Mouse (Mus musculus): ENCODE measurements around the gene Med16. TPM values are rescaled to one million over a fixed set of nuclear protein-coding genes. Genes with fewer than 3 reads are reported as not detected.

Gene Med16
- polyA plus RNA-seq, 1 experiment: 31.7 TPM

- no peak for DNase-seq (ENCODE audit: low spot score)
These were observed 8.9 kb upstream of the Med16 start for GRCm38 (mm10) chr10:79917532-79918100.

DNA sequence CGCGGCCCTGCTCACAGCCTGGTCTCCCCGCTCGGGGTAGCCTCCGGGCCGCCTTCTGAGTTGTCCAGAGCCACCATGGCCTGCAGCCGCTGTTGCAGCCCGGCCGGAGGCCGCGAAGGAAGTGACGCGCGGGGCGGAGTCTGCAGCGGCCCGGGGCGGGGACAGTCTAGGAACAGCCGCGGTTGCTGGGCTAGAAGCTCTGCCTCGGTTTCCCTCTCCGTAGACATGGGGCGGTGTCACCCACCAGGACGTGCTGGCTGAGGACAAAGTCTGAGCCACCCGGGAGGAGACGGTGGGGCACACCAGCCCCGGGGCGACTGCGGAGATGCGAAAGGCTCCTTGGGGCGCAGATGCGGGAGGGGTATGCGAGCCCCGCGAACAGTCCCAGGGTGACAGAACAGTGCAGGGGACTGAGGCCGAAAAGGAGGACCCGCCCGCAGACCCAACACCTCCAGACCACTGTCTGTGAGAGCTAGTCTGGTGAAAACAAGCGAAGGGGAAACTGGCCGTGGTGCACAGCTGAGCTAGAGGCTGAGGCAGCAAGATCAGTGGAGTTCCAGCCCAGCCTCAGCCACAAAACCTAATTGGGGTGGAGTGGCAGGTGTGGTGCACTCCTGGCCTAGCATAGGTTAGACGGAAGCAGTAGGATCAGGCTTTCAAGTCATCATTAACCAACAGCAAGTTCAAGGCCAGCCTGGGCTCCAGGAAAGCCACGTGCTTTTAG lies 8.2 kb upstream of the Med16 start, which contains the start of gene Kiss1r:
Kiss1r (plus strand) TSS at position 164 of the 724 bp plus-strand sequence.
- peak; percentile 85 for DNase-seq (ENCODE audit: low spot score)

DNA sequence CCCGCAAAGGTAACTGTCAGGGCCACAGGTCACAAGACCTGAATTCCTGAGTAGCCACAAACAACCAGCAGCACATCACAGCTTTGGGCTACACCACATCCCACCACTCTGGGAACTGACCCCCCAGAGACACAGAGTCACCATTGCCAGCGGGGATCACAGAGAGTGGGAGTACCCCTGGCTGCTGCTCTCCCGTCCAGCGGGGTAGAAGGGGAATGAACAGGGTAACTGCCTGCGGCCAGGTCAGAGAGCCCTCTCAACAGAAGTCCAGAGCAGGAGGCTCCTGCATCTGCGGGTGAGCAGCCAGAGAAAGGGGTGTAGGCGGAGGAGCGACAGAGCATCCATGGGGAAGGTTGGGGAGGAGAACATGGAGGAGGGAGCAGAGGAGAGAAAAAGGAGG lies 7.4 kb upstream of the Med16 start:
- no peak for DNase-seq (ENCODE audit: low spot score)

GRCm38 (mm10) chr10:79914948-79915596 lies 6.3 kb upstream of the Med16 start:
- DNase-seq (ENCODE audit: low spot score): no peak

DNA sequence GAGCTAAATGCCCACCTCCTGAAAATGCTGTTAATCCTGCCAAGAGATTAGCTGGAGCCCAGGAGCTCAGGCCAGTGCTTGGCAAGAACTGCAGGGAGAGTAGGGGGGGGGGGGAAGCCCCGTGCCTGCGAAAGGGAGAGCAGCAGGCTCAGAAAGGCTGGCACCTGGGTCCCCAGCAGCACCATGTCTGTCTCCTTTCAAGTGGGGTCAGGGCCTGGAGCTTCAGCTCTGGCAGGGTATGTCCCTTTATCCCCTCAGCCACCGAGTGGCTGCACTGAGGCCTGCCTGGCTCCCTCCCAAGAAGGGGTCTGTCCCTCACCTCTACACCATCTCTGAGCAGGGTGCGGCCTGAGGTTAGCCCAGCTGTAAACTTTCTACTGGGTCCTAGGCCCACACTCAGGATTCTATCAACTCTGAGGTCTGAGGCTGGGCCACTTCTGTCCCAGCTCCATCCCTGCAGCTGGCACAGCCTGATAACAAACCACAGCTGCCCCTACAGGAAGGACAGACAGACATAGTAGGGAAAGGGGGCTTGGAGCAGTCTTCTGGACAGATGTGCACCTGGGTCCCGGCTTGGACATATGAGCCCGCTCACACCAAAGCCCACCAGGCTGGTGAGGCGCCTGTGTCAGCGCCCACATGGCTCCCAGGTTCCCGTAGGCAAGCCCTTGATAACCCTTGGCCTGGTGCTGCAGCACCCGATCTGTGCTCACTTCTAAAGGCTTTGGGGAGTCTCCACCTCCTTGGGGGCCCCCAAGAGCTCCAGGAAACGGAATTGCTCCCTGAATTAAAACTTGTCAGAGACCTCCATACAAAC lies 5.6 kb upstream of the Med16 start:
- DNase-seq (ENCODE audit: low spot score): no peak

DNA sequence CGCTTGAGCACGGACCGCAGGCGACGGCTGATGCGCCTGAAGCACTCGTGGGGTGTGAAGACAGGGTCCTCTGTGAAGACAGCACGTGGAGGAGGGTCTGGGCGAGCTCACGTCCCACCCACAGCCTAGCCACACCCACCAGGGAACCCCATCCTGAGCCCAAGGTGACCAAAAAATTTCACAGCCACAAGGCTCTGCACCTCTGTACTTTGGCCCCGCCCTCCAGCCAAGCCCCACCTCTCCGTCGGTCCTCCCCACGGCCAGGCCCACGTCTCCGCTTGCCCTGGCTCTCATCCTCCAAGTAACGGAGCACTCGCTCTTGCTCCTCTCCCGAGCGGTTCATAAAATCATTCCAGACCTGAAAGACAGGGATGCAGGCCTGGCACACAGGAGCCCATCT lies 3.7 kb upstream of the Med16 start:
- no peak for DNase-seq (ENCODE audit: low spot score)

- DNase-seq (ENCODE audit: low spot score): no peak
These were observed 1.8 kb upstream of the Med16 start, which contains the start of gene Gm26602 for GRCm38 (mm10) chr10:79910556-79910955. TSS of gene Gm26602 (plus strand) at chr10:79910856.

- no peak for DNase-seq (ENCODE audit: low spot score)
These were observed 584 bp upstream of the Med16 start for GRCm38 (mm10) chr10:79909092-79909922.

GRCm38 (mm10) chr10:79907415-79907814 lies 1.3 kb downstream of the Med16 start:
- DNase-seq (ENCODE audit: low spot score): no peak

GRCm38 (mm10) chr10:79906712-79907111 lies 2.0 kb downstream of the Med16 start:
- DNase-seq (ENCODE audit: low spot score): no peak

DNA sequence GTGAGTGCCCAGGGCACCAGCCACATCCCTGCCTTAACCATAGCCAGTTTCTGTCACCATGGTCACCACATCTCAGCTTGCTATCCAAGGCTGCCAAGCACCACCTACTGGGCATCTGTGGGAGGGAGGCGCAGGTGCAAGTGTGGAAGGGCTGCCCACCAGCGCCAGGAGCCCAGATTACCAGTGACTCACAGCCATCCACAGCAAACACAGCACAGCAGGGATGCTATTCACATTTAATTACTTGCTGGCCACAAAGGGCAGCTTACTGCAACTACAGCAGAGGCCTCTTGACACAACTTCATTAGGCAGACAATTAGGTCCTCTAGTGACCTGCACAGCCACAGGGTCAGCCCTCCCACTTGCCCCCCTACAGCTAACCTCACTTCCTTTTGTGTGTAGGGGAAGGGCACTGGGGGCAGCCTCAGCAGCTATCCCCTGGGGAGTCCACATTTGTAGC lies 7.7 kb downstream of the Med16 start:
- no peak for DNase-seq (ENCODE audit: low spot score)

DNA sequence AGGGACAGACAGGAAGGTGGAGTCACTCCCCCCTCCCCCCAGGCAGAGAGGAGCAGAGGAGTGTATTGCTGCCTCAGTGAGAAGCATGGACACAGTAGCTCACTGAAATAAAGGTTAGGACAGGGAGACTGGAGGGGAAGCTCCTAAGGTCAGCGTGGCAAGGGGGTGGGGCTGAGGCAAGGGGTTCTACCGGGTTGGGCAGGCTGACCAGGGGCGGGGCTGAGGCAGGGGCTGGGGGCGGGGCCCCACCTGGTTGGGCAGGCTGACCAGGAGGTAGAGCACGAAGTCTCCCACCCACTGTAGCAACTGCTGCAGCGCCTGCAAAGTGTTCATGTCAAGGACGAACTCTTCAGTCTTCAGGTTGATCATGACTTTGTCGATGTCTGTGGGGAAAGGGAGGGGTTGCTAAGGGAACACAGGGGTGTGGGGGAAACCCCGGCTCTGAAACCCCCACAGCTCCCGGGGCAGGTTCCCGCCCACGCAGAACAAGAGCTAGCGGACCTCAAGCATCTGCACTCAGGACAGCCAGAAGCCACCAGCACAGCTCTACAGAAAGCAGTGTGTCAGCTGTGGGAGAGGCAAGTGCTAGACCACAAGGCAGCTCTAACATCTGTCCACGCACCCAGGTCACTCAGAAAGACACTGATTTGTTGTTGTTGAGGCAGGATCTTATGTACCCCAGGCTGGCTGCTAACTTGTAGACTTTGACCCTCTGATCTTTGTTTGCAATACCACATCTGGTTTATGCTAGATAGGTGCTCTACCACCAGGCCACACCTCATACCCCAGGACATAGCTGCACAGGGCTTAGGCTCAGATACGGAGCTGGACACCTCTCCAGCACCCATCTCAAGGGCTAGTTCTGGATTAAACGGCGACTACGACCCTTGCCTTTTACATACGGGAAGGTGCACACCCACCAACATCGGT lies 11.1 kb downstream of the Med16 start:
- DNase-seq (ENCODE audit: low spot score): no peak

GRCm38 (mm10) chr10:79896814-79897213 lies 11.9 kb downstream of the Med16 start:
- DNase-seq (ENCODE audit: low spot score): no peak

DNA sequence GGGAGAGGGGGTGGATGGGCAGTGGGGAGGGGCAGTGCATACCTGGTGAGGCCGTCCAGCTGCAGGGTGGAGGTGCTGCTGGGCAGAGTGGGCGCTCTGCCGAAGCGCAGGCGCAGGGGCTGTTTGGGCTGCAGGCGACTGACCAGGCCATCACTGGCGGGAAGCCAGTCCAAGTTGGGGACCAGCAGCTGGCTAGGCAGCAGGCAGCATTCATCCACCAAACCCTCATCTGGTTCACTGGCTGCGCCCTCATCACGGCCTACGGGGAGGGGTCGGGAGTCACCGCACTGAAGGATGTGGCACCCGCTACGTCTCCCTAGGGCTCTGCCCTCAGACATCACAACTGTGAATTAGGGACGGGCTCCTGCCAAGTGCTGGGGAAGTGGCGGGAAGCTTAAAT lies 12.4 kb downstream of the Med16 start:
- no peak for DNase-seq (ENCODE audit: low spot score)

DNA sequence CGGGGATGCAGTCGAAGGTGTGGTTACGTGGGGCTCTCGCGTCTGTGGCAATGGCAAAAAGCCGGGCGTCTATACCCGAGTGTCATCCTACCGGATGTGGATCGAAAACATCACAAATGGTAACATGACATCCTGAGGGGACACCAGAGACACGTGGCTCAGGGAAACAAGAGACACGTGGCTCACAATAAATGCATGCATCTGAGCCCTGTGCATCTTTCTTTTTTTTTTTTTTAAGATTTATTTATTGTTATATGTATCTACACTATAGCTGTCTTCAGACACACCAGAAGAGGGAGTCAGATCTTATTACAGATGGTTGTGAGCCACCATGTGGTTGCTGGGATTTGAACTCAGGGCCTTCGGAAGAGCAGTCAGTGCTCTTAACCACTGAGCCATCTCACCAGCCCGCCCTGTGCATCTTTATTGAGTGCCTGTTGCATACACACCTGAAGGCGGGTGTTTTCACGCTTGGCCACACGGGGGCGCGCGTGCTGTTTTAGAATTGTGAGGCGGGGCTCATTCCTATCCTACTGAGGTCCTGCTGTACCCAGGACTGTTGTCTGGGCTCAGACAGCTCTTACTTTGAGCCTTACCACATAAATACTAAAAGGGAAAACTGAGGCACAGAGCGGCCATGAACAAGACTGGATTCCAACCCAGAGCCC lies 16.1 kb downstream of the Med16 start:
- peak; percentile 68 for DNase-seq (ENCODE audit: low spot score)

- DNase-seq (ENCODE audit: low spot score): no peak
These were observed 18.1 kb downstream of the Med16 start, which contains the start of gene Cfd for GRCm38 (mm10) chr10:79890670-79891069. TSS of gene Cfd (plus strand) at chr10:79890853.

DNA sequence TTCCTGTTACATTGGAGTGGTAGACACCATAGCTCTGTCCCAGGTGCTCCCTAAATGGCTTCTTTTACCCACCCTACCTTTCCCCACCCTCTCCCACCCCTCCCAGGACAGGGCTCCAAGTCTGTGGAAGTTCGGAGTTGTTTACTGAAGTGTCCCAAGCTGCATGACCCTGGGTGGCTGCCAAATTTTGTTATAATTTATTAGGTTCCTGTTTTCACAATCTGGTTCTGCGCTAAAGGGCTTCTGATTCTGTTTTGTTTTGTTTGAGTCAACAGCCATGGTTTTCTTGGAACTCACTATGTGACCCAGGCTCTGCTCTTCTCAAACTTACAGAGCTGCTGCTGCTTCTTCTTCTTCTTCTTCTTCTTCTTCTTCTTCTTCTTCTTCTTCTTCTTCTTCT lies 19.3 kb downstream of the Med16 start:
- DNase-seq (ENCODE audit: low spot score): no peak

DNA sequence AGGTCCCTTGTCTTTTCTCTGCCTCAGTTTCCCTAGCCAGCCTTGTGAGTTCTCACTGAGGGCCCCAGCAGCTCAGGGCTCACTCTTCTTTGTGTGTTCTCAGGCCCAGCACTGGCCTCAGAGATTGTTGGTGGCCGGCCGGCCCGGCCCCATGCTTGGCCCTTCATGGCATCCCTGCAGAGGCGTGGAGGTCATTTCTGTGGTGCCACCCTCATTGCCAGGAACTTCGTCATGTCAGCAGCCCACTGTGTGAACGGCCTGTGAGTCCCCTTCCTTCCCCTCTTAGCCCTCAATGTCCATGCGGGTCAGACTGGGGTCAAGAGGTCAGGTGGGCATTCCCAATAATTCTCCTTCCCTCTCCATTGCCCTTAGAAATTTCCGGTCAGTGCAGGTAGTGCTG lies 22.1 kb downstream of the Med16 start:
- no peak for DNase-seq (ENCODE audit: low spot score)

- no peak for DNase-seq (ENCODE audit: low spot score)
These were observed 22.7 kb downstream of the Med16 start, which contains the start of gene Elane for GRCm38 (mm10) chr10:79886054-79886453. TSS of gene Elane (plus strand) at chr10:79886247.

All from urinary bladder, adult 2 months (tissue).